In genomic region chr7:45128624-45129246, GRCm38 (mm10) we compare ENCODE assay signal across 7 mouse cellular contexts. TPM values are rescaled to one million over a fixed set of nuclear protein-coding genes. Genes with fewer than 3 reads are reported as not detected.
A peak's percentile ranks its signal among the peaks of the same experiment; 100 is the strongest.
DNase-seq lines count a peak whose midpoint lies in the region; ATAC-seq and TF ChIP-seq lines count a peak whose summit lies in the region.

TSS of gene Rpl13a (minus strand) at chr7:45128761.

- peaks cover 48% of the 10 kb centered on the region for H3K4me1 ChIP-seq in embryonic facial prominence, embryonic 10.5 days
- H3K4me1 ChIP-seq in intestine, postnatal 0 days (replicated peaks; ENCODE audit: control insufficient read depth, insufficient read depth, low read length) = peaks cover 3% of the 10 kb centered on the region; the same call in 1 of the 2 replicates
- peaks cover 38% of the 10 kb centered on the region for H3K4me1 ChIP-seq in midbrain, embryonic 12.5 days
- H3K4me1 ChIP-seq in small intestine, adult 2 months (ENCODE audit: control insufficient read depth, insufficient read depth, insufficient read length, low read length) = peaks cover 2% of the 10 kb centered on the region; the same call in 1 of the 2 replicates

- H3K4me2 ChIP-seq in intestine, postnatal 0 days (replicated peaks; ENCODE audit: low read depth) = peak within 1 kb of the TSS; percentile 85
- peak within 1 kb of the TSS; percentile 94 for H3K4me2 ChIP-seq in midbrain, embryonic 12.5 days (replicated peaks)

- DNase-seq in adrenal gland, postnatal 10 days = peak; percentile 97
- DNase-seq in embryonic facial prominence, embryonic 10.5 days (ENCODE audit: low spot score) = peak; percentile 98
- DNase-seq in gonadal fat pad, adult 2 months (ENCODE audit: low read depth) = peak; percentile 92
- peak; percentile 99 for DNase-seq in left cerebral cortex, postnatal 4 days

- 0 out of 2 replicates have a peak, but pooled peaks cover 4% of the 10 kb centered on the region for H3K27me3 ChIP-seq in embryonic facial prominence, embryonic 10.5 days (replicated peaks; ENCODE audit: low read depth, poor library complexity, severe bottlenecking)
- no peaks in the 10 kb centered on the region for H3K27me3 ChIP-seq in intestine, postnatal 0 days (replicated peaks; ENCODE audit: control insufficient read depth, insufficient read depth, low read length)
- 0 out of 2 replicates have a peak, but pooled peaks cover 2% of the 10 kb centered on the region for H3K27me3 ChIP-seq in midbrain, embryonic 12.5 days
- no peaks in the 10 kb centered on the region for H3K27me3 ChIP-seq in small intestine, adult 2 months (ENCODE audit: control insufficient read depth, insufficient read depth, low read length)

- peak; percentile 91 for TF ChIP-seq CTCF in intestine, postnatal 0 days (IDR thresholded peaks at IDR 0.05; ENCODE audit: low read depth)
- peak; percentile 77 for TF ChIP-seq CTCF in small intestine, adult 2 months (IDR thresholded peaks at IDR 0.05; ENCODE audit: extremely low read depth, insufficient read length, insufficient replicate concordance, low read depth, low read length)

- TF ChIP-seq POLR2A in small intestine, adult 2 months (IDR thresholded peaks at IDR 0.05; ENCODE audit: low read depth, low read length) = peak; percentile 87

- H3K4me3 ChIP-seq in embryonic facial prominence, embryonic 10.5 days = peak within 1 kb of the TSS; percentile 88
- peak within 1 kb of the TSS; percentile 93 for H3K4me3 ChIP-seq in intestine, postnatal 0 days (ENCODE audit: low read depth, low read length)
- H3K4me3 ChIP-seq in midbrain, embryonic 12.5 days = peak within 1 kb of the TSS; percentile 94
- peak within 1 kb of the TSS; percentile 80 for H3K4me3 ChIP-seq in small intestine, adult 2 months (ENCODE audit: low read depth, low read length)

- peak; percentile 88 for ATAC-seq in intestine, postnatal 0 days
- peak; percentile 92 for ATAC-seq in midbrain, embryonic 12.5 days (ENCODE audit: low FRiP score, low read depth)

- no peaks in the 10 kb centered on the region for H3K9me3 ChIP-seq in embryonic facial prominence, embryonic 10.5 days
- H3K9me3 ChIP-seq in intestine, postnatal 0 days (ENCODE audit: control insufficient read depth) = no peaks in the 10 kb centered on the region
- 0 out of 2 replicates have a peak, but pooled peaks cover 2% of the 10 kb centered on the region for H3K9me3 ChIP-seq in midbrain, embryonic 12.5 days

- intact Hi-C loops in left cerebral cortex, postnatal 4 days (cut with DNase I) = no loop called here

- peaks cover 31% of the 10 kb centered on the region for H3K36me3 ChIP-seq in embryonic facial prominence, embryonic 10.5 days (replicated peaks)
- H3K36me3 ChIP-seq in intestine, postnatal 0 days (ENCODE audit: control insufficient read depth, insufficient read depth) = peaks cover 23% of the 10 kb centered on the region
- H3K36me3 ChIP-seq in midbrain, embryonic 12.5 days = peaks cover 27% of the 10 kb centered on the region
- H3K36me3 ChIP-seq in small intestine, adult 2 months (ENCODE audit: control insufficient read depth, insufficient read depth, low read length) = peaks cover 23% of the 10 kb centered on the region

- H3K9ac ChIP-seq in intestine, postnatal 0 days (ENCODE audit: low read depth, low read length) = peak within 1 kb of the TSS; percentile 93
- H3K9ac ChIP-seq in midbrain, embryonic 12.5 days (replicated peaks) = peak within 1 kb of the TSS; percentile 99

- under 1% methylated on average over 48 of the region's 48 CpGs for WGBS in embryonic facial prominence, embryonic 10.5 days
- WGBS in intestine, postnatal 0 days = under 1% methylated on average over 48 of the region's 48 CpGs
- under 1% methylated on average over 48 of the region's 48 CpGs for WGBS in midbrain, embryonic 12.5 days
- under 1% methylated on average over 48 of the region's 48 CpGs for WGBS in small intestine, adult 2 months

- H3K27ac ChIP-seq in embryonic facial prominence, embryonic 10.5 days (replicated peaks) = peak within 1 kb of the TSS; percentile 100
- peak within 1 kb of the TSS; percentile 86 for H3K27ac ChIP-seq in intestine, postnatal 0 days (ENCODE audit: low read depth, low read length)
- H3K27ac ChIP-seq in midbrain, embryonic 12.5 days (replicated peaks) = peak within 1 kb of the TSS; percentile 90
- peak within 1 kb of the TSS; percentile 74 for H3K27ac ChIP-seq in small intestine, adult 2 months (ENCODE audit: insufficient read depth, low read depth, low read length)

RNA-seq across cellular contexts. Expression of gene Rpl13a, which starts in this region (rescaled TPM):
- 1,000 to 10,000 TPM; 1,643 to 1,697 TPM for total RNA-seq in adrenal gland, postnatal 10 days (2021)
- polyA plus RNA-seq in embryonic facial prominence, embryonic 10.5 days (2016; fragmentation: Nextera tagmentation; extraction: Ambion mirVana) = 1,273 and 1,282 TPM in 2 replicates
- polyA plus RNA-seq in gonadal fat pad, adult 2 months (2012; rRNA removed) = 2,573 and 2,702 TPM in 2 replicates
- 1,616 and 1,752 TPM in 2 replicates for polyA plus RNA-seq in intestine, postnatal 0 days (2015; fragmentation: Nextera tagmentation; extraction: Ambion mirVana)
- total RNA-seq in left cerebral cortex, postnatal 4 days (2021) = 1,000 to 10,000 TPM in 1 of 2 experiments, 100 to 1,000 TPM in 1; 958 to 1,083 TPM
- polyA plus RNA-seq in midbrain, embryonic 12.5 days (2016; fragmentation: Nextera tagmentation; extraction: Ambion mirVana) = 1,022 and 1,026 TPM in 2 replicates
- 1,193 and 1,266 TPM in 2 replicates for polyA plus RNA-seq in small intestine, adult 2 months (2012; rRNA removed)

Comparison
In these comparisons a context has a peak if more than half of its experiments do, and no peak if none do; other contexts are left out.
1. Peak in every context shown above with its lines: DNase-seq, ATAC-seq, H3K4me3 ChIP-seq and H3K27ac ChIP-seq.